8 mouse cellular contexts compared by ENCODE assay signal in the genomic region with DNA sequence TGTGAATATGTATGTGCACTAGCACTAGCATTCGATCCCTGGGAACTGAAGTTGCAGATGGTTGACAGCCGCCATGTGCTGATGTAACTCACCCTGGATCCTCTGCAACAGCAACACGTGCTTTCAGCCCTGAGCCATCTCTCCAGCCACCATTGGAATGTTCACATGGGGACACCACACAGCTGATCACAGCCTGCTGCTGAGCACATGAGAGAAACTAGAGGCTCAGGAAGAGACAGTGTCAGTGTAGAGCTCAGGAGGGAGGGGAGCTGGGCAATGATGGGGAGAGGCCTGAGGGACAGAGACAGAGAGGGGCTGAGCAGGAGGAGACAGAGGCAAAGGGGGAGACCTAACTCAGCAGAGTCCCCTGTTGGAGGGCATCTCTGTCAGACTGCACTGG. TPM values are rescaled to one million over a fixed set of nuclear protein-coding genes. Genes with fewer than 3 reads are reported as not detected.
DNase-seq lines count a peak whose midpoint lies in the region; ATAC-seq lines count a peak whose summit lies in the region.
"Not testable (repeated sequence)": the region's sequence is repeated elsewhere in the genome, so short reads cannot be mapped to it uniquely, and the experiment has no call there.
"Had no signal": no experiment of that assay in that cellular context is flagged by ENCODE, and none has a peak within 500 bp of the region (broad histone marks: within the 10 kb centered on the region; RNA-seq: fewer than 3 reads in every experiment).

No protein-coding gene starts in this region.

- not testable (repeated sequence) for H3K4me1 ChIP-seq in liver, embryonic 11.5 days (replicated peaks; ENCODE audit: control insufficient read depth, insufficient read depth, low read length)

- ATAC-seq in liver, embryonic 11.5 days (replicated peaks; ENCODE audit: low FRiP score) = not testable (repeated sequence)

- H3K27me3 ChIP-seq in liver, embryonic 11.5 days (replicated peaks; ENCODE audit: control insufficient read depth, insufficient read depth, low read length) = peaks cover 23% of the 10 kb centered on the region

- H3K4me2 ChIP-seq in liver, embryonic 11.5 days = not testable (repeated sequence)

- WGBS in liver, embryonic 11.5 days = 71% methylated on average over 3 of the region's 3 CpGs

- H3K36me3 ChIP-seq in liver, embryonic 11.5 days (ENCODE audit: control insufficient read depth, insufficient read depth, low read length) = not testable (repeated sequence)

- H3K9me3 ChIP-seq in liver, embryonic 11.5 days (ENCODE audit: control insufficient read depth, low read length) = not testable (repeated sequence)

- not testable (repeated sequence) for H3K4me3 ChIP-seq in liver, embryonic 11.5 days (ENCODE audit: low read depth, low read length)

- DNase-seq in CD4-positive, CD25-positive, alpha-beta regulatory T cell, adult 2 months (ENCODE audit: low read depth, low spot score) = peak; percentile 17
- peak; percentile 0 for DNase-seq in embryo, embryonic 10.5 days (ENCODE audit: low spot score)
- DNase-seq in heart, adult 11 months = peak; percentile 82
- peak; percentile 29 for DNase-seq in liver, embryonic 11.5 days (ENCODE audit: low spot score)
- DNase-seq in naive thymus-derived CD4-positive, alpha-beta T cell, adult 2 months (ENCODE audit: low read depth) = peak; percentile 37
- DNase-seq in testis, postnatal 10 days (ENCODE audit: low spot score) = peak; percentile 41

- H3K9ac ChIP-seq in liver, embryonic 11.5 days (ENCODE audit: low read depth, low read length) = not testable (repeated sequence)

- H3K27ac ChIP-seq in liver, embryonic 11.5 days (ENCODE audit: low read depth, low read length) = not testable (repeated sequence)

RNA-seq across cellular contexts. Expression of a gene that starts 3.4 kb away (rescaled TPM):
- polyA plus RNA-seq in liver, embryonic 11.5 days (2014; fragmentation: Nextera tagmentation; extraction: Ambion mirVana) = 29.9 and 30.8 TPM in 2 replicates

RNA-seq across cellular contexts. Expression of a gene that starts 10.9 kb away (rescaled TPM):
- 15.2 and 16.4 TPM in 2 replicates for polyA plus RNA-seq in liver, embryonic 11.5 days (2014; fragmentation: Nextera tagmentation; extraction: Ambion mirVana)

RNA-seq across cellular contexts. Expression of a gene that starts 34.3 kb away (rescaled TPM):
- 72.3 and 73.7 TPM in 2 replicates for polyA plus RNA-seq in liver, embryonic 11.5 days (2014; fragmentation: Nextera tagmentation; extraction: Ambion mirVana)
- polyA plus RNA-seq: forebrain, embryonic 13.5 days; G1E had no signal

RNA-seq across cellular contexts. Expression of a gene that starts 56.2 kb away (rescaled TPM):
- polyA plus RNA-seq in liver, embryonic 11.5 days (2014; fragmentation: Nextera tagmentation; extraction: Ambion mirVana) = 1.8 and 2.0 TPM in 2 replicates
- polyA plus RNA-seq: G1E had no signal

Comparison
In these comparisons a context has a peak if more than half of its experiments do, and no peak if none do; other contexts are left out.
1. DNase-seq: peak in every context shown above with its lines; median percentile 82 in heart, adult 11 months; 41 in testis, postnatal 10 days; 37 in naive thymus-derived CD4-positive, alpha-beta T cell, adult 2 months; 29 in liver, embryonic 11.5 days; 17 in CD4-positive, CD25-positive, alpha-beta regulatory T cell, adult 2 months; 0 in embryo, embryonic 10.5 days.